14 mouse cellular contexts compared by ENCODE assay signal in the genomic region with DNA sequence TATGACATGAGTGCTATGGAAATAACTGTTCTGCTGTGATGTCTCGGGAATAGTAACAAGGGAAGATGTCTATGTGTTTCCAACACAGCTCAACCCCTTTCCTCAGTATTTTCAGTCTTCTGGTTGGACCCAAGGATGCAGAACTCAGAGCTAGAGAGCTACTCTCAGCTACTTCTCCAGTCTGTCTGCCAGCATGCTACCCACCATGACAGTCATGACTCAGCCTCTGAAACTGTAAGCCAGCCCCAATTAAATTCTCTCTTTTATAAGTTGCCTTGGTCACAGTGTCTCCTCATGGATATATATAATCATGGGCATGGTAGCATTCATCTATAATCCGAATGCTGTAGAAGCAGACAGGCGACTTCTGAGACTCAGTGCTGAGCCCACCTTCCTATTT. TPM values are rescaled to one million over a fixed set of nuclear protein-coding genes. Genes with fewer than 3 reads are reported as not detected.
"Had no signal": no experiment of that assay in that cellular context is flagged by ENCODE, and none has a peak within 500 bp of the region (broad histone marks: within the 10 kb centered on the region; RNA-seq: fewer than 3 reads in every experiment).

No protein-coding gene starts in this region.

- DNase-seq: lung, adult 18-20 months; lung, embryonic 14.5 days; lung, postnatal 10 days; lung, postnatal 4 days; midbrain, embryonic 14.5 days; retina, postnatal 1 day; right cerebral cortex, postnatal 14 days; right cerebral cortex, postnatal 4 days; spleen, adult 18-20 months; thymus, adult 18-20 months; thymus, postnatal 14 days; thymus, postnatal 36 days had no signal

- ATAC-seq: midbrain, embryonic 16.5 days had no signal

RNA-seq across cellular contexts. Expression of a gene that starts 47.9 kb away (rescaled TPM):
- total RNA-seq: megakaryocyte-erythroid progenitor cell, adult 5-6 weeks had no signal
